Mouse (Mus musculus) liver, embryonic 14.5 days (tissue): ENCODE results near the gene Tyw1. TPM values are rescaled to one million over a fixed set of nuclear protein-coding genes. Genes with fewer than 3 reads are reported as not detected.

Experiments used
- ATAC-seq: fragments of 200-750 bp; cut with Nextera tagmentation; 2 replicates; pipeline ENCODE4 v1.8.0; 2017; ENCODE audit warnings: moderate number of reproducible peaks, mild to moderate bottlenecking, moderate library complexity; ENCODE audit not compliant: insufficient read depth
- DNase-seq, 3 experiments: peaks; one replicate each; pipeline ENCODE4 v3.0.0-alpha.2; 2012 to 2013; ENCODE audit warnings: low read depth in 3 of 3, low spot score in 3 of 3
- H3K27ac ChIP-seq: fragments of 300-500 bp; sonication (generic); 2 replicates; pipeline ENCODE4 v1.5.1; 2014; ENCODE audit warnings: moderate library complexity, mild to moderate bottlenecking, control low read depth, inconsistent platforms
- H3K27me3 ChIP-seq: fragments of 300-500 bp; sonication (generic); 2 replicates; pipeline ENCODE4 v1.6.1; 2014; ENCODE audit warnings: mild to moderate bottlenecking, low read length, moderate library complexity; ENCODE audit not compliant: control insufficient read depth, insufficient read depth
- H3K36me3 ChIP-seq: fragments of 300-500 bp; sonication (generic); replicated peaks from 2 replicates; pipeline ENCODE4 v1.6.1; 2014; ENCODE audit warnings: low read depth; ENCODE audit not compliant: control insufficient read depth, insufficient read depth
- H3K4me1 ChIP-seq, 2 experiments: fragments of 200-500 bp in 1 of 2; fragments of 300-500 bp in 1 of 2; sonication (generic) in 1 of 2; replicated peaks; 2 replicates each; pipeline ENCODE4 v1.6.1; 2012 to 2014; ENCODE audit warnings: antibody characterized with exemption in 1 of 2, inconsistent platforms in 1 of 2, low read length in 1 of 2; ENCODE audit not compliant: control insufficient read depth in 2 of 2, insufficient read depth in 2 of 2
- H3K4me2 ChIP-seq: fragments of 300-500 bp; sonication (generic); 2 replicates; pipeline ENCODE4 v1.6.1; 2014; ENCODE audit warnings: low read depth, mild to moderate bottlenecking, control low read depth, moderate library complexity
- H3K4me3 ChIP-seq, 2 experiments: fragments of 200-500 bp in 1 of 2; fragments of 300-500 bp in 1 of 2; sonication (generic) in 1 of 2; 2 replicates each; pipeline ENCODE4 v1.5.1; 2012 to 2014; ENCODE audit warnings: low read depth in 2 of 2, low read length in 2 of 2, mild to moderate bottlenecking in 2 of 2, control low read depth in 1 of 2, inconsistent platforms in 1 of 2, moderate library complexity in 1 of 2; ENCODE audit not compliant: insufficient read depth in 1 of 2
- H3K9ac ChIP-seq: fragments of 300-500 bp; sonication (generic); replicated peaks from 2 replicates; pipeline ENCODE4 v1.6.1; 2014; ENCODE audit warnings: mild to moderate bottlenecking, control low read depth, moderate library complexity
- H3K9me3 ChIP-seq: fragments of 300-500 bp; sonication (generic); 2 replicates; pipeline ENCODE4 v1.6.1; 2016; ENCODE audit warnings: low read length, mixed read lengths; ENCODE audit not compliant: control insufficient read depth
- CTCF ChIP-seq: IDR thresholded peaks from 2 replicates; pipeline ENCODE4 v1.5.1; 2016; ENCODE audit warnings: antibody characterized with exemption, low read depth, control low read depth
- EP300 ChIP-seq: IDR thresholded peaks from 2 replicates; pipeline ENCODE4 v1.6.1; 2016; ENCODE audit warnings: antibody characterized with exemption, low read depth
- WGBS: fragments of 180-500 bp; shearing (Covaris S2); extraction: QIAGEN DNeasy Blood & Tissue Kit; methylation state at CpG from one replicate; pipeline ENCODE4 v1.1.7; 2014; ENCODE audit not compliant: insufficient replicate concordance; 5-methylcytosine and 5-hydroxymethylcytosine counted together
- polyA plus RNA-seq, 2 experiments: library from polyadenylated mRNA; depleted of rRNA in 1 of 2; stranded (reverse) in 1 of 2; unstranded in 1 of 2; fragments of >200 nt; fragmentation: Nextera tagmentation in 1 of 2; extraction: Ambion mirVana in 1 of 2; gene quantifications; 2 replicates each; pipeline versions ENCODE4 v1.2.1 to v1.2.3; 2012 to 2014

Gene Tyw1
- polyA plus RNA-seq, 2 experiments, result 6.8 to 12.1 TPM

GRCm38 (mm10) chr5:130268976-130269375 is 13.6 kb downstream of the Tyw1 start:
- Histone ChIP-seq H3K36me3 (peaks cover 12% of the 10 kb centered on the region), H3K9ac (no peak overlapping the region), H3K4me1 (peaks cover 0 to 6% of the 10 kb centered on the region in 2 experiments; a peak in 3 of 4 replicates), H3K9me3 (no peaks in the 10 kb centered on the region), H3K4me3 (no peak overlapping the region), H3K4me2 (no peak overlapping the region), H3K27me3 (no peaks in the 10 kb centered on the region), H3K27ac (no peak overlapping the region)
- WGBS, result 78% methylated on average over 11 of the region's 11 CpGs
- TF ChIP-seq EP300 (no peak), CTCF (no peak)
- no peak for ATAC-seq
- DNase-seq, result no peak

- Histone ChIP-seq H3K36me3 (peaks cover 18% of the 10 kb centered on the region), H3K4me1 (no peaks in the 10 kb centered on the region), H3K4me2 (no peak overlapping the region), H3K9me3 (no peaks in the 10 kb centered on the region), H3K4me3 (no peak overlapping the region), H3K9ac (no peak overlapping the region), H3K27me3 (no peaks in the 10 kb centered on the region), H3K27ac (no peak overlapping the region)
- WGBS, result 83% methylated on average over 1 of the region's 1 CpGs
- TF ChIP-seq EP300 (no peak), CTCF (peak; percentile 53)
- ATAC-seq, result no peak
- no peak for DNase-seq
These were observed 16.9 kb downstream of the Tyw1 start for GRCm38 (mm10) chr5:130272344-130272743.

- Histone ChIP-seq H3K4me3 (no peak overlapping the region), H3K4me1 (no peaks in the 10 kb centered on the region), H3K27ac (no peak overlapping the region), H3K9ac (no peak overlapping the region), H3K36me3 (peaks cover 18% of the 10 kb centered on the region), H3K9me3 (no peaks in the 10 kb centered on the region), H3K4me2 (no peak overlapping the region), H3K27me3 (no peaks in the 10 kb centered on the region)
- no peak for ATAC-seq
- TF ChIP-seq EP300 (no peak), CTCF (no peak)
- no peak for DNase-seq
- 79% methylated on average over 6 of the region's 6 CpGs for WGBS
These were observed 17.6 kb downstream of the Tyw1 start for GRCm38 (mm10) chr5:130273046-130273445.

- H3K27ac ChIP-seq, result no peak overlapping the region
- TF ChIP-seq CTCF, result peak; percentile 66; the same call in 1 of the 2 replicates
- TF ChIP-seq EP300, result no peak
- peaks cover 25% of the 10 kb centered on the region for H3K36me3 ChIP-seq
- no peak overlapping the region for H3K9ac ChIP-seq
- no peak overlapping the region for H3K4me2 ChIP-seq
- no peak overlapping the region for H3K4me3 ChIP-seq
- no peaks in the 10 kb centered on the region for H3K27me3 ChIP-seq
- DNase-seq (peak in 1 of 3 experiments; percentile 23), ATAC-seq (no peak)
- H3K9me3 ChIP-seq, result no peaks in the 10 kb centered on the region
- H3K4me1 ChIP-seq, result no peaks in the 10 kb centered on the region
- WGBS, result 42% methylated on average over 4 of the region's 4 CpGs
These were observed 20.1 kb downstream of the Tyw1 start for GRCm38 (mm10) chr5:130275509-130275908.

GRCm38 (mm10) chr5:130278011-130278472 is 22.6 kb downstream of the Tyw1 start:
- DNase-seq, result no peak
- 0 out of 2 replicates have a peak, but pooled peaks have one; percentile 26 for ATAC-seq
- no peaks in the 10 kb centered on the region for H3K9me3 ChIP-seq
- H3K9ac ChIP-seq, result no peak overlapping the region
- TF ChIP-seq CTCF, result no peak
- TF ChIP-seq EP300, result no peak
- H3K4me3 ChIP-seq, result no peak overlapping the region
- WGBS, result 42% methylated on average over 7 of the region's 7 CpGs
- no peak overlapping the region for H3K4me2 ChIP-seq
- H3K27me3 ChIP-seq, result no peaks in the 10 kb centered on the region
- no peak overlapping the region for H3K27ac ChIP-seq
- no peaks in the 10 kb centered on the region for H3K4me1 ChIP-seq
- peaks cover 20% of the 10 kb centered on the region for H3K36me3 ChIP-seq
